In genomic region chr1:192855474-192856230, GRCm38 (mm10) we compare ENCODE assay signal across 8 mouse cellular contexts. TPM values are rescaled to one million over a fixed set of nuclear protein-coding genes. Genes with fewer than 3 reads are reported as not detected.
A peak's percentile ranks its signal among the peaks of the same experiment; 100 is the strongest.
DNase-seq lines count a peak whose midpoint lies in the region; ATAC-seq and TF ChIP-seq lines count a peak whose summit lies in the region.

Sertad4 (minus strand) TSS chr1:192855756.

- no peak within 1 kb of the TSS; the same call in 1 of the 2 replicates for H3K27ac ChIP-seq in cerebellum, adult 2 months (ENCODE audit: insufficient read depth, low read length)
- peak within 1 kb of the TSS; percentile 99 for H3K27ac ChIP-seq in hindbrain, embryonic 12.5 days
- peak within 1 kb of the TSS; percentile 92 for H3K27ac ChIP-seq in stomach, embryonic 15.5 days

- peak within 1 kb of the TSS; percentile 96 for H3K9ac ChIP-seq in hindbrain, embryonic 12.5 days
- H3K9ac ChIP-seq in stomach, embryonic 15.5 days = peak within 1 kb of the TSS; percentile 81

- under 1% methylated on average over 75 of the region's 75 CpGs for WGBS in cerebellum, adult 2 months
- WGBS in hindbrain, embryonic 12.5 days = under 1% methylated on average over 57 of the region's 75 CpGs
- under 1% methylated on average over 50 of the region's 75 CpGs for WGBS in stomach, embryonic 15.5 days

- peak within 1 kb of the TSS; percentile 85 for H3K4me2 ChIP-seq in hindbrain, embryonic 12.5 days (replicated peaks)
- peak within 1 kb of the TSS; percentile 83 for H3K4me2 ChIP-seq in stomach, embryonic 15.5 days

- DNase-seq in R1 (ENCODE audit: low read depth, low spot score) = peak; percentile 70
- DNase-seq in cerebellum, adult 2 months = peak; percentile 64 to 72
- peak; percentile 87 for DNase-seq in forelimb bud, embryonic 11.5 days (ENCODE audit: low read depth, low spot score)
- DNase-seq in left cerebral cortex, postnatal 10 days (ENCODE audit: extremely low spot score in 1 of 2, low spot score in 2 of 2) = peak in 1 of 2 experiments; percentile 74
- DNase-seq in mesoderm, embryonic 11.5 days (ENCODE audit: low read depth, low spot score) = peak; percentile 84

- intact Hi-C loops in left cerebral cortex, postnatal 10 days (cut with DNase I) = no loop called here

- H3K9me3 ChIP-seq in hindbrain, embryonic 12.5 days (replicated peaks) = no peaks in the 10 kb centered on the region
- H3K9me3 ChIP-seq in stomach, embryonic 15.5 days = no peaks in the 10 kb centered on the region

- ATAC-seq in hindbrain, embryonic 12.5 days (ENCODE audit: low FRiP score) = peak; percentile 58
- ATAC-seq in stomach, embryonic 15.5 days (ENCODE audit: insufficient read depth, low FRiP score, low read depth) = peak; percentile 59; the same call in 1 of the 2 replicates
- no peak for ATAC-seq in megakaryocyte-erythroid progenitor cell, adult 5-6 weeks (replicated peaks; ENCODE audit: low FRiP score, low TSS enrichment, poor library complexity, severe bottlenecking)

- TF ChIP-seq POLR2A in cerebellum, adult 2 months (IDR thresholded peaks at IDR 0.05; ENCODE audit: borderline replicate concordance, insufficient read depth, low read length) = 0 out of 2 replicates have a peak, but pooled peaks have one; percentile 36

- no peaks in the 10 kb centered on the region for H3K4me1 ChIP-seq in cerebellum, adult 2 months (ENCODE audit: control insufficient read depth, insufficient read depth, low read length)
- peaks cover 44% of the 10 kb centered on the region for H3K4me1 ChIP-seq in hindbrain, embryonic 12.5 days
- peaks cover 37% of the 10 kb centered on the region for H3K4me1 ChIP-seq in stomach, embryonic 15.5 days

- TF ChIP-seq CTCF in cerebellum, adult 2 months (IDR thresholded peaks at IDR 0.05; ENCODE audit: borderline replicate concordance, insufficient read depth, low read depth, low read length) = no peak

- no peaks in the 10 kb centered on the region for H3K27me3 ChIP-seq in cerebellum, adult 2 months (ENCODE audit: control insufficient read depth, insufficient read depth, low read length)
- peaks cover 24% of the 10 kb centered on the region for H3K27me3 ChIP-seq in hindbrain, embryonic 12.5 days
- no peaks in the 10 kb centered on the region for H3K27me3 ChIP-seq in stomach, embryonic 15.5 days (replicated peaks)

- H3K4me3 ChIP-seq in cerebellum, adult 2 months (replicated peaks; ENCODE audit: insufficient read depth, low read depth, low read length) = peak within 1 kb of the TSS; percentile 59
- H3K4me3 ChIP-seq in hindbrain, embryonic 12.5 days = peak within 1 kb of the TSS; percentile 88
- peak within 1 kb of the TSS; percentile 87 for H3K4me3 ChIP-seq in stomach, embryonic 15.5 days (replicated peaks)

- no peaks in the 10 kb centered on the region for H3K36me3 ChIP-seq in hindbrain, embryonic 12.5 days
- H3K36me3 ChIP-seq in stomach, embryonic 15.5 days = no peaks in the 10 kb centered on the region

RNA-seq across cellular contexts. Expression of gene Sertad4, which starts in this region (rescaled TPM):
- polyA plus RNA-seq in cerebellum, adult 2 months (2012; rRNA removed) = 11.1 and 11.3 TPM in 2 replicates
- 40.9 and 49.9 TPM in 2 replicates for polyA plus RNA-seq in hindbrain, embryonic 12.5 days (2016; fragmentation: Nextera tagmentation; extraction: Ambion mirVana)
- 10 to 100 TPM; 27.3 to 30.3 TPM for total RNA-seq in left cerebral cortex, postnatal 10 days (2021)
- 18.4 and 19.3 TPM in 2 replicates for polyA plus RNA-seq in stomach, embryonic 15.5 days (2015; fragmentation: Nextera tagmentation; extraction: Ambion mirVana)
- 0.57 TPM in 1 of 2 replicates, not detected in the other for total RNA-seq in megakaryocyte-erythroid progenitor cell, adult 5-6 weeks (2014; fragmentation: Nextera tagmentation)
- total RNA-seq in megakaryocyte-erythroid progenitor cell, adult 5-6 weeks (2017) = not detected in 2 replicates

Comparison
In these comparisons a context has a peak if more than half of its experiments do, and no peak if none do; other contexts are left out.
1. RNA of gene Sertad4 (total RNA-seq): 27.3 to 30.3 TPM in left cerebral cortex, postnatal 10 days; 0.57 TPM in megakaryocyte-erythroid progenitor cell, adult 5-6 weeks; every median in the first group is over 10 times any median in the second.
2. Peak in every context shown above with its lines, with median percentiles within 50 percentile points of each other: H3K4me3 ChIP-seq.